Mouse (Mus musculus): ENCODE results near the gene Il18rap.

The Il18rap gene

DNA sequence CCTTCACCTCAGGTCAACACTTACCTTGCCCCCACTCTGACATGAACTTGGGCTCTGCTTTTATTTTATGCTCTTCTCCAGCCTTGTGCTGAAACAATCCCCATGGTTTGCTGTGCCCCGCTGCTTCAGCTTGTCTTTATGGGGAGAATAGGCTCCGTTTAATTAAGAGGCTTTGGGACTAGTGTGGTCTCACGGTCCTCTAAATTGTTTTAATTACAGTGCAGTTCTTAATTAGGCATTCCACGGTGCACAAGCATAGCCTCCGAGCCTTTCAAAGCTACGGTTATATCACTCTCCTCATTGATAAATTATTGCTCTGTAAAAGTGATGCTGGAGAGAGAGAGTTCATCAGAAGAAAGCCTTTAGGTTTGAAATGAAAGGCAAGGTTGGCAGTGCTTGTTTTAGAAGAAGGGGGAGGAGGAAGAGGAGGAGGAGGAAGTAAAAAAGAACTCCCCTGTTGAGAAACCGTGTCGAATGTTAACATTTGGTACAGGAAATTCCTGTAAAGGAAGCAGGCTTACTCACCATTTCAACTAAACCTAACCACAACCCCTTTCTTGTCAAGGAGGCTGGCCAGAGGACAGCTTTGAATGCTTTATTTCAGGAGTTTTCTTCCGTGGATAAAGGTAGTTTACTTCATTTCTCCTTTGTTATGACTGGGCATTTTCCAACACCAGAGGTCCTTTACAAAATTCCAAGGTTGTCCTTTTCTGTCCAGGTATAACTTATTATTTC is at the start of gene Il18rap:
Gene Il18rap, plus strand, starts transcription at position 512 of the 735 bp plus-strand sequence.
- no peak for DNase-seq (ENCODE audit: extremely low read depth, low read depth)

GRCm38 (mm10) chr1:40465477-40466430 is 49.4 kb upstream of the Il18rap start, which contains the start of gene Il18r1:
Gene Il18r1 (plus strand): TSS chr1:40465552.
- DNase-seq (ENCODE audit: extremely low read depth, low read depth) = no peak

- DNase-seq (ENCODE audit: extremely low read depth, low read depth) = no peak
Measured at GRCm38 (mm10) chr1:40467306-40467705, 47.9 kb upstream of the Il18rap start.

DNA sequence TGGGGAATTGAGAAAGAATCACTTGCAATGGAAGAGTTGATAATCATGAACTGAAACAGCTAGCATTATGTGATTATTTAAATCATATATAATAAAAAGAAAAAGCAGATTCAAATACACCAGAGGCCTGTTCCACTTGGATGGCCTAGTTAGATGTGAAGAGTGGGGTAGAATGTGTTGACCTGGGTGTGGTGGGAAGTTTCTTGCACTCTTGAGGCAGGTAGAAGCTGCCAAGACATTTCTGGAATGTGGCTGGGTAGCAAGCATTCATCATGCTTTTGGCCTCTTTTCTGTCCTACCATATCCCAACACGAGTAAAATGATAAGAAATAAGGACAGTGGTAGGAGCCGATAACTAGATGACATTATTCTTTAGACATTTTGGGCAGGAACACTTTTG is 46.4 kb upstream of the Il18rap start:
- no peak for DNase-seq (ENCODE audit: extremely low read depth, low read depth)

DNA sequence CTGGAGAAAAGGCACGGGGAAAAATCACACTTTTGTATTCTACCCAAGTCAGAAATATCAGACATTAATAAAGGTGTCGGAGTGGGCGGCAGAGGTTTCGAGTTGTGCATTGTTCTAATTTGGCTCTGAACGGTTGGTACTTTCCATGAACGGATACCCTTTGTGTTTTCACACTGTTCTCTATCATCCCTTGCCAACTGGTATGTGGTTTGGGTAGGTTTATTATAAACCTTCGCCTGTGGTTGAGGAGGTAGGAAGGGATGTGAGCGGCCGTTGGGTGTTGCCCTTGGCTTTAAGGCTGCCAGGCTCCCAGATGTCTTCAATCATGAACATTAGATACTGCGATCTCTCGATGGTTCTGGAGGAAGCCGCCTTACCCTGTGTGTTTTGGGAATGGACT is 45.3 kb upstream of the Il18rap start:
- DNase-seq (ENCODE audit: extremely low read depth, low read depth) = no peak

GRCm38 (mm10) chr1:40472401-40472800 is 42.8 kb upstream of the Il18rap start:
- no peak for DNase-seq (ENCODE audit: extremely low read depth, low read depth)

DNA sequence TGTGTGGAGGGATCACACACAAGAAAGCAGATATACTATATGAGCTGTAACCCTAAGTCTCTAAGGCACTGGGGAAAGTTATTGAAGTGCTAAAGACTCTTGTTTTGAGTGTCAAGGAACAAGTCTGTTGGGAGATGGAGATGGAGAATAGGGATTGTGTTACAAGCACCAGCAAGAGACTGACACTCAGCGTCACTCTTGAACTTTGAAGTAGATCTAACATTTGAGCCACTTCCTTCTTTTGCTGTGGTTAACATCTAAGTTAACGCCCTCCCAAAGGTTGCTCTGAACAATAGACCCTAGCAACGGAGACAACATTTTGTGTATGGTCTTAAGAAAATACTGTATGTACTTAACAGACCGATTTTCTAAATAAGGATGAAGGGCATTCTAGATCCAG is 41.5 kb upstream of the Il18rap start:
- peak; percentile 13 for DNase-seq (ENCODE audit: extremely low read depth, low read depth)

DNA sequence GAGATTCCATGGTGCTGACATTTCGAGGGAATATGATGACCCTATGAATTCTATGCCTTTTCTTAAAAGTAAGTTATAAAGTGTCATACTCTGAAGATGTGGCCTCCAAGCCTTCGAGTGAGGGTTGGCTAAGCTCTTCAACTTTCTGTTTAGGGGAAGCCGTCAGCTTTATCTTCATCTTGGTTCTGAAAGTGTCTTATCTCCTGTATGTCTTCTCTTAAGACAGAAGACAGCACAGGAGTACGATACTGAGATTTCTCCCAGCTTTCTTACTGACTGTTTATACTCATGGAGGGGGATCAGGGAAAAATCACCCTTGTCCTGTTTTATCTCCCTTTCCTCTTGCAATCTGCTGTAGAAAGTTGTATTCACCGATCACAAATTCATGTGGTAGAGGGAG is 40.8 kb upstream of the Il18rap start:
- no peak for DNase-seq (ENCODE audit: extremely low read depth, low read depth)

- DNase-seq (ENCODE audit: extremely low read depth, low read depth) = no peak
Measured at GRCm38 (mm10) chr1:40475697-40476096, 39.5 kb upstream of the Il18rap start.

DNA sequence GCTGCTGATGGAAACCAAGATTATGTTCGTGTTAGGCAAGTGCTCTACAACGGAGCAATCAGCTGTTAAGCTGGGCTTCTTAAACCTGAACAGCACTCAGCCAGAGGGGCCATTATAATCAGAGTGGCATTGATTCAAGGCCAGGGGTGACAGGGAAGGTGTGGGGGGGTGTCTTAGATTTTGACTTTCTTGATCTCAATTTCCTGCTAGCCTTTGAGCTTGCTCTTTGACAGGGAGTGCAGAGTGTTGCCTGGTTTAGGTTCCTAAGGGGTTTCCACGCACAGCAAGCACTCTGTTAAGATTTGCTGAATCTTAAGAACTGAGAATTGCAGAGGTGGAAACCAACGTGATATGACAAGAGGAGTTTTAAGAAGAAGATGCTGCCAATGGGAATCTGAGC is 38.4 kb upstream of the Il18rap start:
- no peak for DNase-seq (ENCODE audit: extremely low read depth, low read depth)

GRCm38 (mm10) chr1:40479505-40479923 is 35.6 kb upstream of the Il18rap start:
- no peak for DNase-seq (ENCODE audit: extremely low read depth, low read depth)

GRCm38 (mm10) chr1:40494594-40494993 is 20.6 kb upstream of the Il18rap start:
- DNase-seq (ENCODE audit: extremely low read depth, low read depth) = no peak

DNA sequence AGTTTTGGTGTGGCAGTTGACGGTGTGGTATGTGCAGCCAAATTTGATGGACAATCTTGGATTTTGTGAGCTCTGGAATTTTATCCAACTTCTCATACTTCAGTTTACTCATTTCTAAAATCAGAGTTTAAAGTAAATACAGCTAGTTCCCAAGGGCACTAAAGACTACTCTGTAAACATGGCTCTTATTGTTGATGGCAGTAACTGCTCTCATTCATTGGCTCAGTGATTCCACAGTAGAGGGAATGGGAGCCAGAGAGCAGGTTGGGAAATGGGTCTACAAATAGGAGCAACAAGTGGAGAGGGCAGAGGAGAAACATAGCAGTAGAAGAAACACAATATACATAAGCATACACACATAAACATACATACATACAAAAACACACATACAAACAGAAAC is 15.5 kb upstream of the Il18rap start:
- DNase-seq (ENCODE audit: extremely low read depth, low read depth) = no peak

- DNase-seq (ENCODE audit: extremely low read depth, low read depth) = no peak
Measured at GRCm38 (mm10) chr1:40501126-40501525, 14.0 kb upstream of the Il18rap start.

GRCm38 (mm10) chr1:40501546-40502398 is 13.4 kb upstream of the Il18rap start:
- DNase-seq (ENCODE audit: extremely low read depth, low read depth) = no peak

GRCm38 (mm10) chr1:40504548-40504947 is 10.6 kb upstream of the Il18rap start:
- no peak for DNase-seq (ENCODE audit: extremely low read depth, low read depth)

GRCm38 (mm10) chr1:40516364-40516763 is 1.2 kb downstream of the Il18rap start:
- no peak for DNase-seq (ENCODE audit: extremely low read depth, low read depth)

DNA sequence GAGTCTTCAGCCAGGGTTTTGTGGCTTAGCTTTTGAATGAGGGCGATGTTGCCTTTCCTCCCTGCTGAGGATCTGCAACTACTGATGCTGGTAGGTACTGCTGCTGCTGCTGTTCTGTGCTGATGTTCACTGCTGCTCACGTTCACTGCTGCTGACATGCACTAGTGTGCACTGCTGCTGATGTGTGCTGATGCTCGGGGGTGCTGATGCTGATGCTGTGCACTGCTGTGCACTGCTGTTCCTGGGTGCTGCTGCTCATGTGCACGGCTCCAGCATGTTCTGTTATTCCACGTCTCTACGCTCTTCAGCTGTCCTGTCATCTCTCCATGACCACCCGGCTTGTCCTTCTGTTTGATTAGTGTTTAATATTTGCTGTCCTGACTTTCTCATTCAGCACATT is 7.8 kb downstream of the Il18rap start:
- no peak for DNase-seq (ENCODE audit: extremely low read depth, low read depth)

DNA sequence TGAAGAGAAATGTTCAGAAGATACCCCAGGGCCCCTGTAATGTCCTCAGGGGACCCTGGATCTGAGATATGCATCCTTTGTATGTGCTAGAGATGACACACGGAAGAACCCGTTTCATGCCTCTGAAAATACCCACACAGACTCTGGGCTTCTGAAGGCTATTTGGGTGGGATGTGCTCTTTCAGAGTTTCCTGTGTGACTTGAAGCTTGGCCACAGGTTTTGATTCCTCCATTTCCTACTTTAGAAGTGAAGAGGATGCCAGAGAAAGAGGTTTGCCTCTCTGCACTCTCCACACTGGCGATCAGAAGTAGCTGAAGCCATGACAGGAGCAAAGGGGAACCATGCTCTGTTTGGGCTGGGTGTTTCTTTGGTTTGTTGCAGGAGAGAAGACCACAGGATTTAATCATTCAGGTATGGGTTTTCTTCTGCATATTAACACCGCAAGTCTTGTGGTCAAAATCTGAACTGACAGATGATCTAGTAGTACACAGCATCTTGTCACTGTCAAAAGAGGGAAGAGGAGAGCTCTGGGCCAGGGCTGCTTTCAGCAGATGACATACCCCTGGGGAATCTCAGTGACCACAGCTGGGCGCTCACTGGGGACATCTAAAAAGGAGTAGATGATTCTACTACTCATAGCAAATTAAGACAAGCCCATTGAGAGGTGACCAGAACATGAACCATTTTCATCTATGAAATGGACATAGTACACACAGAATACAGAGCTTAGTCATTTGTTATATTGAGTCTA is 9.0 kb downstream of the Il18rap start:
- DNase-seq (ENCODE audit: extremely low read depth, low read depth) = no peak

DNA sequence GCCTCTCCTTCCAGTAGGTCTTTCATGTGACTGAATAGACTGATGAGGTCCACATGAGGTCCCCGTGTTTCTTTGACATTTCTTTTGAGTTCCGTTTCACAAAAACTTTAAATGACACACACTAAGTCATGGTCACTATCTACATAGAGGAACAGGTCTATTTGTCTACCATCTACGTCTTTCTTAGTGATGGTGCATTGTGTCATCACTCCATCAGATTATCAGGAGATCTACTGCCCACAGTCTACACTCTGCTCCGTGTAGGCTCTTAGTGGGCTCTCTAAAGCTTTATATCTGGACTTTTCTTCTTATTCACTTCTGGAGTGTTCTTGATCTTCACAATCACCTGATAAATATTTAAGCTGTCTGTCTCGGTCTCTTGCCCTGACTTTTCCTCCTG is 14.1 kb downstream of the Il18rap start:
- DNase-seq (ENCODE audit: extremely low read depth, low read depth) = no peak

DNA sequence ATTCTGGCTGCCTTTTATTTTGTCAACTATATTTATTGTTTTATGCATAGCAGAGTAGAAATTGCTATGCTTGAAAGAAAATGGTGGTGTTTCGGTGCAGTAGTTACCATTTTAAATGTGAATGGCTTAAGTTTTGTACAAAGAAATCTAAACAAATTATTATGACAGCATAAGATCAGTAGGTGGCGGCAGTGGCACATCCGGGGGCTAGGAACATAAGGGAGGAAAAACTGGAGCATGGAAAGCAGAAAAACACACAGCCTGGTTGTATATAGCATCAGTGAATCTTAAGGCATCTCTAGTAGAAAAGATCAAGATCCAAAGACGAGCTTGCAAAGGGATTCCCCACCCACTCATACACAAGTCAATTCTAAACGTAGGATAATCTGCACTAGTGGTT is 22.4 kb downstream of the Il18rap start:
- no peak for DNase-seq (ENCODE audit: extremely low read depth, low read depth)

All from MEL-GATA-1-ER (cell line).